ENCODE assay signal across 21 mouse cellular contexts in the genomic region with DNA sequence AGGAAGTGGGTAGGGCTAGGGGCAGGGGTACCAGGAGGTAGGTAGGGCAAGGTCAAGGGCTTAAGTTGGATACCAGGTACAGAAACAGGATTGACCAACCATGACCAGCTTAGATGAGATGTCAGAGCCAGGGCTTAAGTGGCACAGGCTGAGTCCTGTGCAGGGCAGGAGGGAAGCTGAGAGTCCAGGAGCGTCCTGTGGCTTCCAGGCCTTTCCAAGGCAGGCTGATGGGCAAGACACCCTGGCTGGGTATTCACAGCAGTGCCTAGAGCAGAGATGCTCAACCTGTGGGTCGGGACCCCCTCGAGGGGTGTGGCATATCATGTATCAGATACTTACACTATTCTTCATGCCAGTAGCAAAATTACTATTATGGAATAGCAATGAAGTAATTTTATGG. TPM values are rescaled to one million over a fixed set of nuclear protein-coding genes. Genes with fewer than 3 reads are reported as not detected.
DNase-seq lines count a peak whose midpoint lies in the region; ATAC-seq lines count a peak whose summit lies in the region.
"Had no signal": no experiment of that assay in that cellular context is flagged by ENCODE, and none has a peak within 500 bp of the region (broad histone marks: within the 10 kb centered on the region; RNA-seq: fewer than 3 reads in every experiment).

No protein-coding gene starts in this region.

- no peaks in the 10 kb centered on the region for H3K36me3 ChIP-seq in embryonic facial prominence, embryonic 11.5 days (replicated peaks; ENCODE audit: control insufficient read depth, insufficient read depth, low read depth, low read length)
- no peaks in the 10 kb centered on the region for H3K36me3 ChIP-seq in embryonic facial prominence, embryonic 10.5 days (replicated peaks)
- H3K36me3 ChIP-seq: G1E; heart, embryonic 15.5 days; limb, embryonic 15.5 days had no signal

- no peak for DNase-seq in embryonic facial prominence, embryonic 11.5 days (ENCODE audit: low spot score)
- DNase-seq in embryonic facial prominence, embryonic 10.5 days (ENCODE audit: low spot score): no peak
- peak; percentile 5 for DNase-seq in kidney, postnatal 10 days
- DNase-seq in kidney, adult 9 months: no peak
- DNase-seq in ovary, postnatal 36 days (ENCODE audit: low spot score): peak; percentile 0
- DNase-seq in ovary, postnatal 10 days (ENCODE audit: low spot score): no peak
- DNase-seq in thymus, postnatal 25 days: peak; percentile 3
- no peak for DNase-seq in thymus, postnatal 0 days (ENCODE audit: low spot score)
- DNase-seq: adrenal gland, postnatal 36 days; cerebellum, adult 11-12 months; cerebellum, postnatal 14 days; gastrocnemius, adult 2 months; layer of hippocampus, postnatal 36 days had no signal

- no peak overlapping the region for H3K9ac ChIP-seq in embryonic facial prominence, embryonic 11.5 days (replicated peaks; ENCODE audit: low read length)
- H3K9ac ChIP-seq: heart, embryonic 15.5 days; limb, embryonic 15.5 days had no signal

- peak; percentile 64; the same call in 1 of the 2 replicates for ATAC-seq in embryonic facial prominence, embryonic 11.5 days (replicated peaks; ENCODE audit: insufficient number of reproducible peaks, low FRiP score, low TSS enrichment, low read depth)
- ATAC-seq: hindbrain, embryonic 16.5 days; intestine, embryonic 16.5 days; midbrain, embryonic 16.5 days had no signal

- no peak overlapping the region for H3K27ac ChIP-seq in embryonic facial prominence, embryonic 11.5 days (replicated peaks; ENCODE audit: low read depth, low read length)
- no peak overlapping the region for H3K27ac ChIP-seq in embryonic facial prominence, embryonic 10.5 days (replicated peaks)
- H3K27ac ChIP-seq: gastrocnemius, adult 2 months; heart, embryonic 15.5 days; layer of hippocampus, adult 2 months; limb, embryonic 15.5 days had no signal

- H3K4me2 ChIP-seq in embryonic facial prominence, embryonic 11.5 days (ENCODE audit: low read depth, low read length): no peak overlapping the region
- H3K4me2 ChIP-seq: heart, embryonic 15.5 days; limb, embryonic 15.5 days had no signal

- H3K4me3 ChIP-seq in embryonic facial prominence, embryonic 11.5 days (ENCODE audit: low read depth, low read length): no peak overlapping the region
- H3K4me3 ChIP-seq in embryonic facial prominence, embryonic 10.5 days: no peak overlapping the region
- H3K4me3 ChIP-seq: gastrocnemius, adult 2 months; heart, embryonic 15.5 days; layer of hippocampus, adult 2 months; limb, embryonic 15.5 days had no signal

- WGBS in embryonic facial prominence, embryonic 11.5 days: 83% methylated on average over 3 of the region's 3 CpGs
- 86% methylated on average over 3 of the region's 3 CpGs for WGBS in embryonic facial prominence, embryonic 10.5 days

- no peaks in the 10 kb centered on the region for H3K27me3 ChIP-seq in embryonic facial prominence, embryonic 11.5 days (ENCODE audit: control insufficient read depth, insufficient read depth, low read length)
- no peaks in the 10 kb centered on the region for H3K27me3 ChIP-seq in embryonic facial prominence, embryonic 10.5 days (replicated peaks; ENCODE audit: low read depth, poor library complexity, severe bottlenecking)
- H3K27me3 ChIP-seq: limb, embryonic 15.5 days; megakaryocyte, embryonic 14.5 days had no signal

- H3K9me3 ChIP-seq in embryonic facial prominence, embryonic 11.5 days (replicated peaks; ENCODE audit: control insufficient read depth, low read length): no peaks in the 10 kb centered on the region
- H3K9me3 ChIP-seq in embryonic facial prominence, embryonic 10.5 days: no peaks in the 10 kb centered on the region
- H3K9me3 ChIP-seq: G1E; heart, embryonic 15.5 days; limb, embryonic 15.5 days; megakaryocyte, embryonic 14.5 days had no signal

- H3K4me1 ChIP-seq in embryonic facial prominence, embryonic 11.5 days (ENCODE audit: control insufficient read depth, insufficient read depth, low read length): no peaks in the 10 kb centered on the region
- peaks cover 30% of the 10 kb centered on the region for H3K4me1 ChIP-seq in embryonic facial prominence, embryonic 10.5 days

RNA-seq across cellular contexts. Expression of gene Zfp36l2, which starts 22.0 kb away (rescaled TPM):
- polyA plus RNA-seq in embryonic facial prominence, embryonic 11.5 days (2014; fragmentation: Nextera tagmentation; extraction: Ambion mirVana): 22.8 and 23.5 TPM in 2 replicates
- polyA plus RNA-seq in embryonic facial prominence, embryonic 10.5 days (2016; fragmentation: Nextera tagmentation; extraction: Ambion mirVana): 10.8 and 12.0 TPM in 2 replicates
- 28.4 and 35.1 TPM in 2 replicates for polyA plus RNA-seq in thymus, postnatal 0 days (2015; fragmentation: Nextera tagmentation; extraction: Ambion mirVana)

Comparison
In these comparisons a context has a peak if more than half of its experiments do, and no peak if none do; other contexts are left out.
1. DNase-seq: peak in kidney, postnatal 10 days (single experiment), ovary, postnatal 36 days (single experiment) and thymus, postnatal 25 days (single experiment); none in embryonic facial prominence, embryonic 11.5 days (single experiment), embryonic facial prominence, embryonic 10.5 days (single experiment), kidney, adult 9 months (single experiment), ovary, postnatal 10 days (single experiment) and thymus, postnatal 0 days (single experiment).